Comparison of ENCODE assay signal across 16 mouse cellular contexts in genomic region chr10:75108092-75108491, GRCm38 (mm10).
"Had no signal": no experiment of that assay in that cellular context is flagged by ENCODE, and none has a peak within 500 bp of the region (broad histone marks: within the 10 kb centered on the region; RNA-seq: fewer than 3 reads in every experiment).

No protein-coding gene starts in this region.

- DNase-seq: retina, postnatal 1 day; right cerebral cortex, adult 18-20 months; right cerebral cortex, postnatal 14 days; right cerebral cortex, postnatal 25 days; right cerebral cortex, postnatal 4 days; spleen, adult 18-20 months; thymus, adult 18-20 months; thymus, adult 2 months; thymus, postnatal 14 days; thymus, postnatal 25 days; thymus, postnatal 36 days; thymus, postnatal 4 days had no signal

- H3K4me3 ChIP-seq: neural tube, embryonic 13.5 days; neural tube, embryonic 15.5 days; stomach, embryonic 15.5 days had no signal

- H3K27ac ChIP-seq: neural tube, embryonic 13.5 days; neural tube, embryonic 15.5 days; stomach, postnatal 0 days had no signal

- H3K27me3 ChIP-seq: neural tube, embryonic 13.5 days; neural tube, embryonic 15.5 days; stomach, embryonic 15.5 days had no signal

- H3K9ac ChIP-seq: neural tube, embryonic 13.5 days; neural tube, embryonic 15.5 days; stomach, embryonic 15.5 days had no signal

- H3K36me3 ChIP-seq: neural tube, embryonic 13.5 days; neural tube, embryonic 15.5 days; stomach, embryonic 15.5 days had no signal
